Comparison of ENCODE assay signal across 16 mouse cellular contexts in genomic region chrX:166317376-166317679, GRCm38 (mm10).
A peak's percentile ranks its signal among the peaks of the same experiment; 100 is the strongest.
DNase-seq lines count a peak whose midpoint lies in the region; ATAC-seq and TF ChIP-seq lines count a peak whose summit lies in the region.
"Had no signal": no experiment of that assay in that cellular context is flagged by ENCODE, and none has a peak within 500 bp of the region (broad histone marks: within the 10 kb centered on the region; RNA-seq: fewer than 3 reads in every experiment).

No protein-coding gene starts in this region.

- ATAC-seq in forebrain, embryonic 12.5 days (ENCODE audit: low FRiP score), result no peak
- ATAC-seq in hindbrain, embryonic 15.5 days (ENCODE audit: low FRiP score, low read depth), result peak; percentile 23; the same call in 1 of the 2 replicates
- no peak for ATAC-seq in neural tube, embryonic 15.5 days (ENCODE audit: low FRiP score)
- ATAC-seq: intestine, embryonic 16.5 days; lung, postnatal 0 days had no signal

- H3K36me3 ChIP-seq in forebrain, embryonic 12.5 days (replicated peaks), result no peaks in the 10 kb centered on the region
- H3K36me3 ChIP-seq in hindbrain, embryonic 15.5 days, result no peaks in the 10 kb centered on the region
- H3K36me3 ChIP-seq in neural tube, embryonic 15.5 days, result no peaks in the 10 kb centered on the region
- H3K36me3 ChIP-seq in kidney, adult 2 months (ENCODE audit: control insufficient read depth, insufficient read depth, low read length), result no peaks in the 10 kb centered on the region
- H3K36me3 ChIP-seq: neural tube, embryonic 12.5 days had no signal

- peak overlapping the region; percentile 81 for H3K27ac ChIP-seq in forebrain, embryonic 12.5 days
- H3K27ac ChIP-seq in hindbrain, embryonic 15.5 days (replicated peaks), result peak overlapping the region; percentile 74
- H3K27ac ChIP-seq in neural tube, embryonic 15.5 days (replicated peaks), result peak overlapping the region; percentile 61
- H3K27ac ChIP-seq in kidney, adult 2 months (ENCODE audit: insufficient read depth, low read depth, low read length), result no peak overlapping the region
- H3K27ac ChIP-seq: liver, embryonic 14.5 days; neural tube, embryonic 12.5 days had no signal

- peak; percentile 21 for DNase-seq in left cerebral cortex, postnatal 4 days
- DNase-seq in left cerebral cortex, adult 8-10 months (ENCODE audit: low spot score in 2 of 2), result no peak
- DNase-seq in kidney, adult 2 months, result no peak
- DNase-seq in thymus, postnatal 25 days, result no peak
- DNase-seq: adrenal gland, postnatal 10 days; gastrocnemius, postnatal 10 days; heart, postnatal 14 days; kidney, postnatal 14 days had no signal

- intact Hi-C loops in left cerebral cortex, postnatal 4 days (cut with DNase I), result no loop called here

- H3K4me1 ChIP-seq in forebrain, embryonic 12.5 days, result peaks cover 10% of the 10 kb centered on the region
- H3K4me1 ChIP-seq in hindbrain, embryonic 15.5 days (replicated peaks), result 0 out of 2 replicates have a peak, but pooled peaks cover 9% of the 10 kb centered on the region
- H3K4me1 ChIP-seq in neural tube, embryonic 15.5 days, result no peaks in the 10 kb centered on the region
- no peaks in the 10 kb centered on the region for H3K4me1 ChIP-seq in kidney, adult 2 months (ENCODE audit: control insufficient read depth, insufficient read depth, low read length)
- H3K4me1 ChIP-seq: neural tube, embryonic 12.5 days had no signal

- no peak overlapping the region for H3K9ac ChIP-seq in forebrain, embryonic 12.5 days
- no peak overlapping the region for H3K9ac ChIP-seq in hindbrain, embryonic 15.5 days
- H3K9ac ChIP-seq in neural tube, embryonic 15.5 days (replicated peaks), result no peak overlapping the region
- H3K9ac ChIP-seq: liver, embryonic 14.5 days; neural tube, embryonic 12.5 days had no signal

- no peak for TF ChIP-seq CTCF in kidney, adult 2 months (conservative IDR thresholded peaks at IDR 0.05; ENCODE audit: insufficient read depth, insufficient read length, low read depth, low read length)

- no peak for TF ChIP-seq POLR2A in kidney, adult 2 months (IDR thresholded peaks at IDR 0.05; ENCODE audit: low read depth, low read length)

- WGBS in forebrain, embryonic 12.5 days, result 93% methylated on average over 1 of the region's 1 CpGs
- WGBS in hindbrain, embryonic 15.5 days, result 73% methylated on average over 1 of the region's 1 CpGs
- 63% methylated on average over 1 of the region's 1 CpGs for WGBS in neural tube, embryonic 15.5 days
- WGBS in kidney, adult 2 months, result 100% methylated on average over 1 of the region's 1 CpGs

- peaks cover 28% of the 10 kb centered on the region for H3K27me3 ChIP-seq in forebrain, embryonic 12.5 days
- H3K27me3 ChIP-seq in hindbrain, embryonic 15.5 days, result 0 out of 2 replicates have a peak, but pooled peaks cover 2% of the 10 kb centered on the region
- peaks cover 17% of the 10 kb centered on the region; the same call in 1 of the 2 replicates for H3K27me3 ChIP-seq in neural tube, embryonic 15.5 days (replicated peaks)
- H3K27me3 ChIP-seq in kidney, adult 2 months (replicated peaks; ENCODE audit: control insufficient read depth, insufficient read depth, low read length), result no peaks in the 10 kb centered on the region
- H3K27me3 ChIP-seq: neural tube, embryonic 12.5 days had no signal

- H3K9me3 ChIP-seq in forebrain, embryonic 12.5 days, result no peaks in the 10 kb centered on the region
- no peaks in the 10 kb centered on the region for H3K9me3 ChIP-seq in hindbrain, embryonic 15.5 days
- no peaks in the 10 kb centered on the region for H3K9me3 ChIP-seq in neural tube, embryonic 15.5 days (replicated peaks)
- H3K9me3 ChIP-seq: neural tube, embryonic 12.5 days had no signal

- H3K4me3 ChIP-seq in forebrain, embryonic 12.5 days (replicated peaks), result no peak overlapping the region
- no peak overlapping the region for H3K4me3 ChIP-seq in hindbrain, embryonic 15.5 days
- H3K4me3 ChIP-seq in neural tube, embryonic 15.5 days (replicated peaks), result no peak overlapping the region
- no peak overlapping the region for H3K4me3 ChIP-seq in kidney, adult 2 months (ENCODE audit: insufficient read depth, low read depth, low read length)
- H3K4me3 ChIP-seq: erythroblast, embryonic 14.5 days; neural tube, embryonic 12.5 days had no signal

- no peak overlapping the region for H3K4me2 ChIP-seq in forebrain, embryonic 12.5 days
- no peak overlapping the region for H3K4me2 ChIP-seq in hindbrain, embryonic 15.5 days
- no peak overlapping the region for H3K4me2 ChIP-seq in neural tube, embryonic 15.5 days
- H3K4me2 ChIP-seq: neural tube, embryonic 12.5 days had no signal
